Mouse (Mus musculus): ENCODE measurements around the gene Map2k2.
A peak's percentile ranks its signal among the peaks of the same experiment; 100 is the strongest.
"Not testable (repeated sequence)": the region's sequence is repeated elsewhere in the genome, so short reads cannot be mapped to it uniquely, and the experiment has no call there.

Map2k2 gene

DNA sequence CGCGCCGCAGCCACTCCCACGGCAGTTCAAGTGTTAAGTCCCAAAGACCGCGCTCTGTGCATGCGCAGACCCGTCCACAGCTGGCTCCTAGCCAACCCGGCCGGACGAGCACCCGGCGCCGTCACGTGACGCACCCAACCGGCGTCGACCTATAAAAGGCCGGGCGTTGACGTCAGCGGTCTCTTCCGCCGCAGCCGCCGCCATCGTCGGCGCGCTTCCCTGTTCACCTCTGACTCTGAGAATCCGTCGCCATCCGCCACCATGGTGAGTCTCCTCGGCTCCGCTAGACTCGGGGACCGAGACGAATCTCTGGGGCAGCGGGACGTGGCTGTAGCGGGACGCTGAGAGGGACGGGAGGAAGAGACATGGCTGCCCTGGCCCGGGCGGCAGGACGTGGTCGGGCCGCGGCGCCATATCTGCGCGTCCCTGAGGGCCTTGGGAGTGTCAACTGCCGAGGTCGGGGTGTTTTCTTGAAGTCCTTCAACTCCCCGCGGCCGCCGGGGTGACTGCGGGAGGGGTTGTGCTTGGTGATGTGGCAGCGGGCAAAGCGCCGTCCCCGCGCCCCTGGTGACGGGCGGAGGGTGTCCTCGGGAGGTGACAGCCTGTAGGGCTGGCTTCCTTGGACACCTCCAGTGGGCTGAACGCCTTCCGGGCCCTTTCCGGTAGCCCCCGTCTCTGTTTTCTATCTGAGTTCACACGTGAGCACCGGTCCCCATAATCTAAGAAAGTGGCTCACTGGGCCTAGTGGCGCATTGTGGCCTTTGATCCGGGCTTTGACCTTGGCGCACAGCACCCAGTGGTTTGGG is 71.0 kb downstream of the Map2k2 start, which contains the start of gene Eef2:
Eef2 (plus strand) TSS at position 166 of the 806 bp plus-strand sequence.
- DNase-seq (ENCODE audit: low read depth): peak; percentile 97

DNA sequence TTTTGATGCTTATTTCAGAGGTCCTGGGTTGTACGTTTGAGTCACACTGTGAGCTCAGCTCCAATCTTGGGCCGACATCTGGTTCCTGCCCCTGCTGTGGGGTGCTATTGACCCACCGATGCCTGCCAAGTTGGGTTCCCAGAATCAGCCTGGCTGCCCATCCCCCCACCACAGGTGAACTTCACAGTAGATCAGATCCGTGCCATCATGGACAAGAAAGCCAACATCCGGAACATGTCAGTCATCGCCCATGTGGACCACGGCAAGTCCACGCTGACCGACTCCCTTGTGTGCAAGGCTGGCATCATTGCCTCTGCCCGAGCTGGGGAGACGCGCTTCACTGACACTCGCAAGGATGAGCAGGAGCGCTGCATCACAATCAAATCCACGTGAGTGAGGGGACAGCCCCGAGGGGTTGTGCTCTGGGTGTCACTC is 71.8 kb downstream of the Map2k2 start:
- DNase-seq (ENCODE audit: low read depth): peak; percentile 52

DNA sequence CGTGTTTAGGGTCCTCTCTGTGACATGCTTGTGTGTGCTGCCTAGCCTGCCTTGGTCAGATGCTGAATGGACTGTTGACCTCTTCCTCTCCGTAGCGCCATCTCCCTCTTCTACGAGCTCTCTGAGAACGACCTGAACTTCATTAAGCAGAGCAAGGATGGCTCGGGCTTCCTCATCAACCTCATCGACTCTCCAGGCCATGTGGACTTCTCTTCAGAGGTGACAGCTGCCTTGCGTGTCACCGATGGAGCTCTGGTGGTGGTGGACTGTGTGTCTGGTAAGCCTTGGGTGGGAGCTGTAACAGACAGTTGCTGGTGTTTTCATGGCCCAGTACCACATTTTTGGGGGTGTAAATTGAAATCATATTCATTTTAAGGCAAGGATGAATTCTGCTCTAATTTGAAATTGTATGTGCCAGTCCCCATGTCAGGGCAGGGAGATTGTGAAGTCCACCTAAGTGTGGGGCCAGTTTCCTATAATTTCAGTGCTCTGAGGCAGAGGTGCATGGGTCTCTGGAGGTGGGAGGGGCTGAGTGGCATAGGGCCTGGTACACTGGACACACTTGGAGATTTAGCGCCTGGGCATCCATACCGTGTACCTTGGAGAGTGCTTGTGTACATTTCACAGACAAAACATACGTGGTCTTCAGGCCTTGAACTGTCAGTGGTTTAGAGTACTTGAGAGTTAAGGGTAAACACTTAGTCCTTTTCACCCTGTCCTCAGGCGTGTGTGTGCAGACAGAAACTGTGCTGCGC is 72.4 kb downstream of the Map2k2 start:
- DNase-seq (ENCODE audit: low read depth): no peak

DNA sequence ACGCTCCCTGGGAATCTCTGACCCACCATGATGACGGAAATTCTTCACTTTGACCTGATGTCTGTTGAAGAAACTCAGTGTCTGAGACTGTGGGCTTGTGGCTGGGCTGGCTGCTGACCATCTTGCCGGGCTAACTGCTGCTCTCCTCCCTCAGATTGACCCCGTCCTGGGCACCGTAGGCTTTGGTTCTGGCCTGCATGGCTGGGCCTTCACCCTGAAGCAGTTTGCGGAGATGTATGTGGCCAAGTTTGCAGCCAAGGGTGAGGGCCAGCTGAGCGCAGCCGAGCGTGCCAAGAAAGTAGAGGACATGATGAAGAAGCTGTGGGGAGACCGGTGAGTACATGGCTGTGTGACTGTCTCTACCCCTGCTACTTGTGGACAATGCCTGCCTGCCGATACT is 73.2 kb downstream of the Map2k2 start:
- no peak for DNase-seq (ENCODE audit: low read depth)

DNA sequence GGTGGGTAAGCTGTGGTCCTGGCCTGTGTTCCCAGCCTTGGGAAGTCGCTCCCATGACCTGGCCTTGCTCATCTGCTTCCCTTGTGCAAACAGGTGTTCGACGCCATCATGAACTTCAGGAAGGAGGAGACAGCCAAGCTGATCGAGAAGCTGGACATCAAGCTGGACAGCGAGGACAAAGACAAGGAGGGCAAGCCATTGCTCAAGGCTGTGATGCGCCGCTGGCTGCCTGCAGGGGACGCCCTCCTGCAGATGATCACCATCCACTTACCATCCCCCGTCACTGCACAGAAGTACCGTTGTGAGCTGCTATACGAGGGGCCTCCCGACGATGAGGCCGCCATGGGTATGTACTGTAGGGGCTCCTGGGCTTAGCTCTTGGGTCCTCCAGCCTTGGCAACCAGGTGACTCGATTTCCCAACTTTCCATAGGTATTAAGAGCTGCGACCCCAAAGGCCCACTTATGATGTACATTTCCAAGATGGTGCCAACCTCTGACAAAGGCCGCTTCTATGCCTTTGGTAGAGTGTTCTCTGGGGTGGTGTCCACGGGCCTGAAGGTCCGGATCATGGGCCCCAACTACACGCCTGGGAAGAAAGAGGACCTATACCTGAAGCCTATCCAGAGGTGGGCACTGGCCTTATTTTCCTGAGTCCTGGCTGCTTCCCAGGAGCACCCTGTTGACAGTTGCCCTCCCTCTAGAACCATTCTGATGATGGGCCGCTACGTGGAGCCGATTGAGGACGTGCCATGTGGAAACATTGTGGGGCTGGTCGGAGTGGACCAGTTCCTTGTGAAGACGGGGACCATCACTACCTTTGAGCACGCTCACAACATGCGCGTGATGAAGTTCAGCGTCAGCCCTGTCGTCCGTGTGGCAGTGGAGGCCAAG is 74.0 kb downstream of the Map2k2 start:
- DNase-seq (ENCODE audit: low read depth): no peak

DNA sequence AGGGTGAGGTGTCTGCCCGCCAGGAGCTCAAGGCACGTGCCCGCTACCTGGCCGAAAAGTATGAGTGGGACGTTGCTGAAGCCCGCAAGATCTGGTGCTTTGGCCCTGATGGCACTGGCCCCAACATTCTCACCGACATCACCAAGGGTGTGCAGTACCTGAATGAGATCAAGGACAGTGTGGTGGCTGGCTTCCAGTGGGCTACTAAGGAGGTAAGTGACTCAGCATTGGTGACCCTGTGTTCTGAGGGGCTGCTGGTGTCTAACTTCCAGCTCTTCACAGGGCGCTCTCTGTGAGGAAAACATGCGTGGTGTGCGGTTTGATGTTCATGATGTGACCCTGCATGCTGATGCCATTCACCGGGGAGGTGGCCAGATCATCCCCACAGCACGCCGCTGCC is 75.2 kb downstream of the Map2k2 start:
- no peak for DNase-seq (ENCODE audit: low read depth)

DNA sequence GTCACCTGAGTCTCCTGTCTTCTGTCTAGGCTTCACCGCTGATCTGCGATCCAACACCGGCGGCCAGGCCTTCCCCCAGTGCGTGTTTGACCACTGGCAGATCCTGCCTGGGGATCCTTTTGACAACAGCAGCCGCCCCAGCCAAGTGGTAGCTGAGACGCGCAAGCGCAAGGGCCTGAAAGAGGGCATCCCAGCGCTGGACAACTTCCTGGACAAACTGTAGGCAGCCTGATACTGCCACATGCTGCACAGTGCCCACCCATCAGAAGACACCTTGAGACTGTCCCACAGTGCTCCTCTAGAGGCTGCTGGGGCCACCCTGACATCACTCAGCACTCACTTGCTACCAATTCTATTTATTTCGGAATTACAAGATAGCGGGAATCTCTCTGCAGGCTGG is 76.1 kb downstream of the Map2k2 start:
- not testable (repeated sequence) for DNase-seq (ENCODE audit: low read depth)

DNA sequence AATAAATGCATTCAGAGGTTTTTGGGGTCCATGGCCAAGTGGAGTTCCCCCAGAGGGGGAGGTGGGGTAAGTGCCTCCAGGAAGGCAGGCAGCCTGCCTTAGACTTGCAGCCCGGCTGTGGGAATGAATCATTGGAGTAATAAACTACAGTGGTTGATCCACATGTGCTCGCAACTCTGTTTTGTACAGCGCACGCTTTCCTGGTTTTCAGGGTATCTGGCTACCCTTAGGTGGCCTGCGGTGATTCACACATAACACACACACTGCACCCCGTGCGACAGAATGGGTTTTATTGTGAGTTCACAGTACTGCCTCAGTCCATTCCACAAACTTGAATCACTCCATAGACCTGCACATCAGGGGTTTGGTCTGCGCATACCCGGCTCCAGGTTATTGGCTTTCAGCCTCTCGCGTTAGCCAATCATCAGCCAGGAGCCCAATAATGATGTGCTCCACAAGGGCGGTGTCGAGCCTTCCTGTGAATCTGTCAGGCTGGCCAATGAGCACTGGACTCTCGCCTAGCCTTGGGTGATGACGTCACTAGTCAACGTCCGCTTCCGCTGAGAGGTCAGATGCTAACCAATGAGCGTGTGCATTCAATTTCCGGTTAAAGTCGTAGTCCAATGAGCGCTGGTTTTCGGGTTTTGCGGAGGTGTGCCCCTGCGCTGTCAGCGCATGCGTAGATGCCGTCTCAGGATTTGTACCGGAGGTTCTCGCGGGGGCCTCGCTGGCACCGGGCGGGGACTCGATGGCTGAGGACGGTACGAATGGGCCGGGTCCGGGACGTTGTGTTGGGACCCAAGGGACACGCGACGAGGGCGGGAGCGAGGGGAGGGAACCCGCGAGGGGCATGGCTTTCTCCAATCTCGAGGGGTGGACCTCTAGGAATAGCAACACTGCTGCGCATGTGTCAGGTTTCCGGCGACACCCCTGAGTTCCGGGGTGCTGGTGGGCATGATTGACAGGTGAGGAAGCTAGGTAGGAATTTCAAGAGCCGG is 76.9 kb downstream of the Map2k2 start, which contains the start of gene Dapk3:
Dapk3 (plus strand) TSS at position 670 of the 998 bp plus-strand sequence.
- DNase-seq (ENCODE audit: low read depth): peak; percentile 100

Data from 416B (cell line).